Mouse (Mus musculus) granulocyte monocyte progenitor cell, adult 5-6 weeks (primary cell): ENCODE measurements around the gene Nrip1. TPM values are rescaled to one million over a fixed set of nuclear protein-coding genes. Genes with fewer than 3 reads are reported as not detected.

Experiments used
- ATAC-seq: replicated peaks from 2 replicates; pipeline ENCODE4 v1.8.0; 2016; ENCODE audit warnings: mild to moderate bottlenecking, moderate TSS enrichment, inconsistent platforms; ENCODE audit not compliant: poor library complexity, severe bottlenecking
- total RNA-seq, 2 experiments: library from RNA; stranded (forward) in 1 of 2; stranded (reverse) in 1 of 2; fragments of 200-712, 200-1000 nt in 1 of 2; fragments of >200 nt in 1 of 2; fragmentation: Nextera tagmentation in 1 of 2; gene quantifications; 2 replicates each; pipeline ENCODE4 v1.2.3; 2014 to 2017

Gene Nrip1
- total RNA-seq, 2 experiments from 2014 or later: 11.7 to 21.0 TPM

- ATAC-seq: no peak
These were observed 54.1 kb downstream of the Nrip1 start for GRCm38 (mm10) chr16:76319364-76320117.

GRCm38 (mm10) chr16:76318331-76318922 lies 55.2 kb downstream of the Nrip1 start:
- no peak for ATAC-seq

GRCm38 (mm10) chr16:76316940-76317822 lies 56.4 kb downstream of the Nrip1 start:
- ATAC-seq: no peak

- ATAC-seq: no peak
These were observed 58.0 kb downstream of the Nrip1 start for GRCm38 (mm10) chr16:76315642-76316041.

GRCm38 (mm10) chr16:76314013-76314950 lies 59.3 kb downstream of the Nrip1 start:
- no peak for ATAC-seq

GRCm38 (mm10) chr16:76312887-76313420 lies 60.7 kb downstream of the Nrip1 start:
- no peak for ATAC-seq

GRCm38 (mm10) chr16:76310791-76311190 lies 62.8 kb downstream of the Nrip1 start:
- ATAC-seq: no peak

- ATAC-seq: no peak
These were observed 63.3 kb downstream of the Nrip1 start for GRCm38 (mm10) chr16:76310286-76310685.

GRCm38 (mm10) chr16:76309280-76309679 lies 64.3 kb downstream of the Nrip1 start:
- ATAC-seq: peak; percentile 65

GRCm38 (mm10) chr16:76307039-76307438 lies 66.6 kb downstream of the Nrip1 start:
- no peak for ATAC-seq

- ATAC-seq: no peak
These were observed 67.2 kb downstream of the Nrip1 start for GRCm38 (mm10) chr16:76306446-76306845.

- no peak for ATAC-seq
These were observed 70.2 kb downstream of the Nrip1 start for GRCm38 (mm10) chr16:76303436-76303835.

GRCm38 (mm10) chr16:76301728-76302050 lies 71.9 kb downstream of the Nrip1 start:
- no peak for ATAC-seq

GRCm38 (mm10) chr16:76301037-76301727 lies 72.4 kb downstream of the Nrip1 start:
- ATAC-seq: no peak

- ATAC-seq: no peak
These were observed 73.2 kb downstream of the Nrip1 start for GRCm38 (mm10) chr16:76300452-76300851.

GRCm38 (mm10) chr16:76299511-76299910 lies 74.1 kb downstream of the Nrip1 start:
- no peak for ATAC-seq

GRCm38 (mm10) chr16:76295322-76295721 lies 78.3 kb downstream of the Nrip1 start:
- ATAC-seq: no peak

- no peak for ATAC-seq
These were observed 79.1 kb downstream of the Nrip1 start for GRCm38 (mm10) chr16:76294550-76294949.

- no peak for ATAC-seq
These were observed 79.7 kb downstream of the Nrip1 start for GRCm38 (mm10) chr16:76293765-76294463.
